Mouse (Mus musculus) testis, adult 2 months (tissue): ENCODE measurements around the gene Ubb. TPM values are rescaled to one million over a fixed set of nuclear protein-coding genes. Genes with fewer than 3 reads are reported as not detected.

Source experiments
- H3K27ac ChIP-seq: fragments of 200-500 bp; 2 replicates; pipeline ENCODE4 v1.5.1; 2012; ENCODE audit warnings: low read depth, low read length; ENCODE audit not compliant: control insufficient read depth, insufficient read depth
- H3K27me3 ChIP-seq: fragments of 200-500 bp; 2 replicates; pipeline ENCODE4 v1.6.1; 2012; ENCODE audit warnings: mild to moderate bottlenecking, low read length, moderate library complexity; ENCODE audit not compliant: control insufficient read depth, insufficient read depth
- H3K36me3 ChIP-seq: fragments of 200-500 bp; 2 replicates; pipeline ENCODE4 v1.6.1; 2012; ENCODE audit warnings: mild to moderate bottlenecking, low read length; ENCODE audit not compliant: control insufficient read depth, insufficient read depth
- H3K4me1 ChIP-seq: fragments of 200-500 bp; 2 replicates; pipeline ENCODE4 v1.6.1; 2012; ENCODE audit warnings: low read length; ENCODE audit not compliant: control insufficient read depth, insufficient read depth
- H3K4me3 ChIP-seq: fragments of 200-500 bp; 2 replicates; pipeline ENCODE4 v1.5.1; 2012; ENCODE audit warnings: low read depth, mild to moderate bottlenecking, low read length, moderate library complexity, mixed read lengths; ENCODE audit not compliant: control insufficient read depth
- CTCF ChIP-seq: fragments of 200-500 bp; IDR thresholded peaks from 2 replicates; pipeline ENCODE4 v1.5.1; 2012; ENCODE audit warnings: low read depth, mild to moderate bottlenecking, inconsistent platforms, low read length, moderate library complexity; ENCODE audit not compliant: control insufficient read depth, insufficient read depth, insufficient replicate concordance
- POLR2A ChIP-seq: fragments of 200-500 bp; IDR thresholded peaks from 2 replicates; pipeline ENCODE4 v1.6.1; 2012; ENCODE audit warnings: low read depth, mild to moderate bottlenecking, inconsistent platforms, low read length, moderate library complexity; ENCODE audit not compliant: control insufficient read depth
- polyA plus RNA-seq: library from polyadenylated mRNA; depleted of rRNA; stranded (reverse); fragments of >200 nt; gene quantifications from 2 replicates; pipeline ENCODE4 v1.2.3, GENCODE M21; 2012; rRNA removed

Ubb gene
- polyA plus RNA-seq, 1 experiment, result 5,144 TPM

GRCm38 (mm10) chr11:62591904-62592575 is 41.1 kb downstream of the Ubb start:
- Histone ChIP-seq H3K4me1 (no peaks in the 10 kb centered on the region), H3K27ac (no peak overlapping the region), H3K27me3 (no peaks in the 10 kb centered on the region), H3K36me3 (no peaks in the 10 kb centered on the region), H3K4me3 (no peak overlapping the region)
- no peak for TF ChIP-seq POLR2A
- no peak for TF ChIP-seq CTCF

GRCm38 (mm10) chr11:62598571-62598970 is 47.6 kb downstream of the Ubb start:
- Histone ChIP-seq H3K36me3 (no peaks in the 10 kb centered on the region), H3K27ac (no peak overlapping the region), H3K4me3 (no peak overlapping the region), H3K4me1 (peaks cover 2% of the 10 kb centered on the region; the same call in 1 of the 2 replicates), H3K27me3 (no peaks in the 10 kb centered on the region)
- TF ChIP-seq POLR2A (no peak), CTCF (no peak)

- H3K4me1 ChIP-seq, result peaks cover 2% of the 10 kb centered on the region; the same call in 1 of the 2 replicates
- H3K36me3 ChIP-seq, result peaks cover 4% of the 10 kb centered on the region
- H3K27me3 ChIP-seq, result no peaks in the 10 kb centered on the region
- H3K27ac ChIP-seq, result peak overlapping the region; percentile 88
- peak overlapping the region; percentile 99 for H3K4me3 ChIP-seq
- TF ChIP-seq POLR2A (no peak), CTCF (no peak)
Observed at GRCm38 (mm10) chr11:62601732-62602618, 51.0 kb downstream of the Ubb start.

Other genes with a start within 250 kb of the Ubb start
- gene Pigl, start 92.7 kb upstream of the Ubb start, polyA plus RNA-seq, result 5.7 and 5.8 TPM in 2 replicates
- 73.7 and 76.2 TPM in 2 replicates for gene Ncor1, start 92.6 kb upstream of the Ubb start, polyA plus RNA-seq
- gene Cenpv, start 11.9 kb upstream of the Ubb start, polyA plus RNA-seq, result 874 and 878 TPM in 2 replicates
- gene Trpv2, start 23.3 kb downstream of the Ubb start, polyA plus RNA-seq, result 0.67 and 0.97 TPM in 2 replicates
- gene Lrrc75a, start 97.4 kb downstream of the Ubb start, polyA plus RNA-seq, result 6.8 and 8.0 TPM in 2 replicates
- 5.2 and 8.6 TPM in 2 replicates for gene Mmgt2, start 97.5 kb downstream of the Ubb start, polyA plus RNA-seq
- gene Zfp287, start 180.7 kb downstream of the Ubb start, polyA plus RNA-seq, result 2.0 and 2.7 TPM in 2 replicates
- gene Gm10428, start 201.9 kb downstream of the Ubb start, polyA plus RNA-seq, result not detected in 2 replicates
- 7.8 and 8.1 TPM in 2 replicates for gene Zfp286, start 238.3 kb downstream of the Ubb start, polyA plus RNA-seq